23 mouse cellular contexts compared by ENCODE assay signal in the genomic region with DNA sequence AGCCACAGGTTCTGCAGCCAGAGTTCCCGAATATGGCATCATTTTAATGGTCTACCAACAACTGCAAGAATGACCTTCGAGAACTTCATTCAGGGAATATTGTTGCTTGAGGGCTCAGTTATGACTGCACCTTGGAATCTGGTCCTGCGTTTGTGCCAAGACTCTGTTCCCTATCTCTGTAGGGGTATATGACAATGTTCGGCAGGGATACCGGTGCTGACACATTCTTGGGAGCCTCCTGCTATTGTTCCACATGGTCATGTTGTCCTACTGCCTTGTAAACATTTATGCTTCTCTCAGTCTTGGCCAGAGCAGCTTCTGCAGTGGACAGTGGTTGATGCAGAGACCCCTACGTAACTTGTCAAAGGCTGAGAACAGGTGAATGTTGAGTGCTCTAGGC.
"Had no signal": no experiment of that assay in that cellular context is flagged by ENCODE, and none has a peak within 500 bp of the region (broad histone marks: within the 10 kb centered on the region; RNA-seq: fewer than 3 reads in every experiment).

No protein-coding gene starts in this region.

- H3K36me3 ChIP-seq: heart, embryonic 10.5 days; heart, embryonic 12.5 days; hindbrain, embryonic 10.5 days; hindbrain, embryonic 12.5 days; intestine, embryonic 15.5 days; limb, embryonic 10.5 days; limb, embryonic 12.5 days had no signal

- H3K4me1 ChIP-seq: heart, embryonic 10.5 days; heart, embryonic 12.5 days; hindbrain, embryonic 10.5 days; intestine, embryonic 15.5 days had no signal

- H3K9me3 ChIP-seq: heart, embryonic 10.5 days; heart, embryonic 12.5 days; hindbrain, embryonic 10.5 days; hindbrain, embryonic 12.5 days; intestine, embryonic 15.5 days; limb, embryonic 10.5 days; limb, embryonic 12.5 days had no signal

- H3K27me3 ChIP-seq: heart, embryonic 12.5 days; hindbrain, embryonic 12.5 days; intestine, embryonic 15.5 days; limb, embryonic 12.5 days had no signal

- H3K27ac ChIP-seq: gastrocnemius, adult 2 months; heart, embryonic 10.5 days; hindbrain, embryonic 10.5 days; hindbrain, embryonic 12.5 days; hindbrain, embryonic 14.5 days; intestine, embryonic 15.5 days; layer of hippocampus, adult 2 months; left cerebral cortex, adult 2 months; limb, embryonic 10.5 days; limb, embryonic 12.5 days had no signal

- ATAC-seq: hindbrain, embryonic 16.5 days; intestine, embryonic 15.5 days; intestine, postnatal 0 days had no signal

- H3K4me2 ChIP-seq: heart, embryonic 12.5 days; hindbrain, embryonic 12.5 days; hindbrain, embryonic 14.5 days; intestine, embryonic 15.5 days; limb, embryonic 12.5 days had no signal

- H3K4me3 ChIP-seq: gastrocnemius, adult 2 months; heart, embryonic 10.5 days; heart, embryonic 12.5 days; hindbrain, embryonic 10.5 days; hindbrain, embryonic 12.5 days; intestine, embryonic 15.5 days; layer of hippocampus, adult 2 months; left cerebral cortex, adult 2 months; limb, embryonic 10.5 days; limb, embryonic 12.5 days had no signal

- H3K9ac ChIP-seq: heart, embryonic 12.5 days; hindbrain, embryonic 12.5 days; hindbrain, embryonic 14.5 days; intestine, embryonic 15.5 days; limb, embryonic 12.5 days had no signal

- DNase-seq: gastrocnemius, adult 2 months; gastrocnemius, postnatal 10 days; gastrocnemius, postnatal 25 days; heart, adult 18-20 months; heart, postnatal 10 days; heart, postnatal 4 days; kidney, adult 18-20 months; kidney, adult 8-10 months; kidney, postnatal 10 days; kidney, postnatal 25 days; kidney, postnatal 4 days had no signal
